Mouse (Mus musculus): ENCODE measurements at regions not wholly inside any gene's neighbourhood (a gene's known extent, or its start where the extent isn't known, plus 50 kb on each side); places are given as distances from the start of the nearest gene placed in this dataset.

GRCm38 (mm10) chr7:138455371-138455770 lies 57.8 kb upstream of the Tcerg1l start:
- TF ChIP-seq ZNF384 (IDR thresholded peaks at IDR 0.05; ENCODE audit: low read depth, low read length) (no peak), MAFK (IDR thresholded peaks at IDR 0.05; ENCODE audit: insufficient read depth, low read depth, low read length) (no peak)
